Mouse (Mus musculus): ENCODE results near the gene Mab21l1.

- TF ChIP-seq EP300 (IDR thresholded peaks at IDR 0.05; ENCODE audit: low read depth) (no peak), CTCF (IDR thresholded peaks at IDR 0.05; ENCODE audit: low read depth) (no peak)
Observed at GRCm38 (mm10) chr3:55742218-55742617, 40.1 kb upstream of the Mab21l1 start.
